Mouse (Mus musculus): Measurements from ENCODE around the gene Zfp618. TPM values are rescaled to one million over a fixed set of nuclear protein-coding genes. Genes with fewer than 3 reads are reported as not detected.

Zfp618 gene
- polyA plus RNA-seq, 1 experiment = not detected

GRCm38 (mm10) chr4:63064911-63065310 lies 99.5 kb downstream of the Zfp618 start:
- no peak for TF ChIP-seq GATA1 (IDR thresholded peaks at IDR 0.05; ENCODE audit: low read length)

- TF ChIP-seq GATA1 (IDR thresholded peaks at IDR 0.05; ENCODE audit: low read length) = no peak
Measured at GRCm38 (mm10) chr4:63066796-63067195, 101.4 kb downstream of the Zfp618 start.

GRCm38 (mm10) chr4:63067822-63068221 lies 102.4 kb downstream of the Zfp618 start:
- TF ChIP-seq GATA1 (IDR thresholded peaks at IDR 0.05; ENCODE audit: low read length) = no peak

DNA sequence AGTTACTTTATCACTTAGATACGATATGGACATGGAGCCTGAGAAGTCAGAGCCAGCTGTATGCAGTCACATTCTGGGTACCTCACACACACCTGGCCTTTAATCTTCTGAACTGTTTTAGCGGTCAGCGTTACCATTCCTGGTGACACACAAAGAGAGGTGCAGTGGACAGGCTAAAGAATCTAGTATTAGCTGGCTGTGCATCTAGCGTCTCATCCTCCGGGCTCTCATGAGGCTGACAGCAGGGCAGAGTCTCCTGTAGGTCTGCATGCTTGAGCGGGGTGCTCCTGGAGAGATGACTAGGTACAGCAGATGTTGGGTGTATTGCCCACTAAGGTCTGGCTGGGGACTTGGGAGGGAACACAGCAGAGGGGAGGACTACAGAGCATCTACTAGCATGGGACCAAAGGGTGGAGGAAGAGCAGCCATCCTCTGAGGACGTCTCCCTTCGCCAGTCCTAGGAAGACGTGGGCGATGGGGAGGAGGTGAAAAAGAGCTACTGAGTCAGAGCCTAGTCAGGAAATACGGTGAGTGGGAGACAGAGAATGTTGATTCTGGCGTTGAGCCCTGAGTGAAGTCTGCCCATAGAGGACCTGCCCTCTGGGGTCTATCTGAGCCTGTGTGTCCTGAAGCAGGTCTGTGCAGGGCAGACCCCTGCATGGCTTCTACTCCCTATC lies 103.3 kb downstream of the Zfp618 start:
- no peak for TF ChIP-seq GATA1 (IDR thresholded peaks at IDR 0.05; ENCODE audit: low read length)

- no peak for TF ChIP-seq GATA1 (IDR thresholded peaks at IDR 0.05; ENCODE audit: low read length)
Measured at GRCm38 (mm10) chr4:63071413-63072260, 106.3 kb downstream of the Zfp618 start.

- no peak for TF ChIP-seq GATA1 (IDR thresholded peaks at IDR 0.05; ENCODE audit: low read length)
Measured at GRCm38 (mm10) chr4:63073139-63073538, 107.8 kb downstream of the Zfp618 start.

- no peak for TF ChIP-seq GATA1 (IDR thresholded peaks at IDR 0.05; ENCODE audit: low read length)
Measured at GRCm38 (mm10) chr4:63079159-63079558, 113.8 kb downstream of the Zfp618 start.

- no peak for TF ChIP-seq GATA1 (IDR thresholded peaks at IDR 0.05; ENCODE audit: low read length)
Measured at GRCm38 (mm10) chr4:63084473-63084889, 119.1 kb downstream of the Zfp618 start.

- TF ChIP-seq GATA1 (IDR thresholded peaks at IDR 0.05; ENCODE audit: low read length) = no peak
Measured at GRCm38 (mm10) chr4:63089484-63089883, 124.1 kb downstream of the Zfp618 start.

GRCm38 (mm10) chr4:63091151-63091550 lies 125.8 kb downstream of the Zfp618 start:
- no peak for TF ChIP-seq GATA1 (IDR thresholded peaks at IDR 0.05; ENCODE audit: low read length)

DNA sequence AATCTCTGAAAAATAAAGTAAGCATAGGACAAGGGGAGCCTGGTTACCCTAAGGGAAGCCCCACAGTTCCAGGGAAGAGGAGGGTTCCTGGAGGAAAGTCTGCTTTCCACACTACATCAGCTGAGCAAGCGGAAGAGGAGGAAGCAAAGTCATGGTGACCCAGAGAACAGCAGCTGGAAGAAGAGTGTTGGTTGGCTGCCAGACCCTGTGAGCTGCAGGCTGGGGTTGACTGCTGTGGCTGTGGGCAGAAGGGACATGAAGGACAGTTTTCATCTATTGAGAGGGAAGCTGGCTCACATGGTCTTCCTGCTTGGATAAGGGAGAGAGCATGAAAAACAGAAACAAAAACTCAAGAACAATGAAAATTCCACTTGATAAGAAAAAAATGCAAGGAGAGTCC lies 132.2 kb downstream of the Zfp618 start:
- TF ChIP-seq GATA1 (IDR thresholded peaks at IDR 0.05; ENCODE audit: low read length) = no peak

DNA sequence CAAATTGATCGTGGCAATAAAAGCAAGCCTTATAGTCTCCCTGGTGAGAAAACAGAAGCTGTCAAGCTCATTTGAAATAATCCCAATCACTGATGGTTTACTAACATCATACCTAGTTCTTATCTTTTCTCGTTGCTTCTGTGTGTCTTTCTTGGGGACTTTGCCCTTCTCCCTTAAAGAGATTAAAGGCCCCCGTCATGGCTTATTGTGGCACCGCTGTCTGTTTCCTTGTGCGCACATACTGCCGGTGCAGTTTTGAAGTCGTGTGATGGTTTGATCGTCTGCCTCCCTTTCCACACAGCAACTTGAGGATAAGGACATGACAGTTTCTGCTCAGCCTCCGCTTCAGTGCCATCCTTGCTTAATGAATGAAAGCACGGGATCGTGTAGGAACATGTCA lies 135.1 kb downstream of the Zfp618 start:
- TF ChIP-seq GATA1 (IDR thresholded peaks at IDR 0.05; ENCODE audit: low read length) = no peak

DNA sequence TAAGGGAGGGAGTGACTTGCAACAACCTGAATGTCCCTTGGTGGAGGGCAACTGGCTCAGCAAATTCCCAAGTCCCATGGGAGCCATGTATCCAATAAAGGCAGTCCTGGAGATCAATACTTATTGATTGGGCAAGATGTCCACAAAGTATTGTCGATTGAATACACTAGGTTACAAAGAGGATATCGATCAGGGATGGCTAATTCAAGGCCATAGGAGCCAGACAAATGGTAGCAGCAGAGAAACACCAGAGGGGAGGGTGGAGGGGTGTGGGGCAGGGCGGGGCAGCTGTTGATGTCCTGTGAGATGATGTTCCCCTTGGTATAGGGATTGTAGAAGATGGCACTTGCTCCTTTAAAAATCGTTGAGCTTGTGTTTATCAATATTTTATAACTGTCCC lies 136.7 kb downstream of the Zfp618 start:
- no peak for TF ChIP-seq GATA1 (IDR thresholded peaks at IDR 0.05; ENCODE audit: low read length)

DNA sequence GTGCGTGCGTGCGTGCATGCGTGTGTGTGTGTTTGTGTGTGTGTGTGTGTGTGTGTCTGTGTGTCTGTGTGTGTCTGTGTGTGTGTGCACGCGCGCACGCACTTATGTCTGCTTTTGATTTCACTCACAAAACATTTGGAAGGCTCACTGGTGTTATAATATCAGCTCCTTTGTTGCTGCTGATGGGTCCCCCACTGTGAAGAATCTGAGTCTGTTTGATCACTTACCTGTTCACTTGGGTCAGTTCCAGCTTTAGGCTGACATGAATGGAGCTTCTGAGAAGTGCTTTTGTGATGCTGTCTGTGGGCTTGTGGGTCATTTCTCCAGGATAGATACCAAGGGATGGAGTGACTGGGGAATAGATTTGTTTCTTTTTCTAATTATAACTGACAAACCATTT lies 140.3 kb downstream of the Zfp618 start:
- TF ChIP-seq GATA1 (IDR thresholded peaks at IDR 0.05; ENCODE audit: low read length) = no peak

GRCm38 (mm10) chr4:63118639-63119437 lies 153.5 kb downstream of the Zfp618 start:
- no peak for TF ChIP-seq GATA1 (IDR thresholded peaks at IDR 0.05; ENCODE audit: low read length)
